Mouse (Mus musculus) kidney, embryonic 16.5 days (tissue): Measurements from ENCODE around the gene Ccdc32. TPM values are rescaled to one million over a fixed set of nuclear protein-coding genes. Genes with fewer than 3 reads are reported as not detected.
A peak's percentile ranks its signal among the peaks of the same experiment; 100 is the strongest.

Experiments
- ATAC-seq: fragments of 200-750 bp; cut with Nextera tagmentation; 2 replicates; pipeline ENCODE4 v1.8.0; 2017; ENCODE audit warnings: moderate TSS enrichment; ENCODE audit not compliant: low FRiP score, low TSS enrichment
- H3K27ac ChIP-seq: fragments of 300-500 bp; sonication (generic); 2 replicates; pipeline ENCODE4 v1.5.1; 2014; ENCODE audit warnings: low read length
- H3K27me3 ChIP-seq: fragments of 300-500 bp; sonication (generic); 2 replicates; pipeline ENCODE4 v1.6.1; 2014; ENCODE audit warnings: low read length, control low read depth, mixed read lengths; ENCODE audit not compliant: insufficient read depth
- H3K36me3 ChIP-seq: fragments of 300-500 bp; sonication (generic); 2 replicates; pipeline ENCODE4 v1.6.1; 2014; ENCODE audit warnings: low read length, control low read depth, mixed read lengths; ENCODE audit not compliant: insufficient read depth
- H3K4me1 ChIP-seq: fragments of 300-500 bp; sonication (generic); 2 replicates; pipeline ENCODE4 v1.6.1; 2014; ENCODE audit warnings: low read length, control low read depth, mixed read lengths; ENCODE audit not compliant: insufficient read depth
- H3K4me2 ChIP-seq: fragments of 300-500 bp; sonication (generic); replicated peaks from 2 replicates; pipeline ENCODE4 v1.6.1; 2014; ENCODE audit warnings: low read depth, low read length
- H3K4me3 ChIP-seq: fragments of 300-500 bp; sonication (generic); 2 replicates; pipeline ENCODE4 v1.5.1; 2014; ENCODE audit warnings: mild to moderate bottlenecking, low read length
- H3K9ac ChIP-seq: fragments of 300-500 bp; sonication (generic); replicated peaks from 2 replicates; pipeline ENCODE4 v1.6.1; 2014; ENCODE audit warnings: low read length
- H3K9me3 ChIP-seq: fragments of 300-500 bp; sonication (generic); 2 replicates; pipeline ENCODE4 v1.6.1; 2016; ENCODE audit warnings: low read length, control low read depth
- WGBS: fragments of 180-500 bp; shearing (Covaris S2); extraction: QIAGEN DNeasy Blood & Tissue Kit; methylation state at CpG from one replicate; pipeline ENCODE4 v1.1.7; 2014; 5-methylcytosine and 5-hydroxymethylcytosine counted together
- polyA plus RNA-seq: library from polyadenylated mRNA; unstranded; fragments of >200 nt; fragmentation: Nextera tagmentation; extraction: Ambion mirVana; gene quantifications from 2 replicates; pipeline ENCODE4 v1.2.1, GENCODE M21; 2015

The Ccdc32 gene
- 23.3 and 26.9 TPM in 2 replicates for polyA plus RNA-seq

DNA sequence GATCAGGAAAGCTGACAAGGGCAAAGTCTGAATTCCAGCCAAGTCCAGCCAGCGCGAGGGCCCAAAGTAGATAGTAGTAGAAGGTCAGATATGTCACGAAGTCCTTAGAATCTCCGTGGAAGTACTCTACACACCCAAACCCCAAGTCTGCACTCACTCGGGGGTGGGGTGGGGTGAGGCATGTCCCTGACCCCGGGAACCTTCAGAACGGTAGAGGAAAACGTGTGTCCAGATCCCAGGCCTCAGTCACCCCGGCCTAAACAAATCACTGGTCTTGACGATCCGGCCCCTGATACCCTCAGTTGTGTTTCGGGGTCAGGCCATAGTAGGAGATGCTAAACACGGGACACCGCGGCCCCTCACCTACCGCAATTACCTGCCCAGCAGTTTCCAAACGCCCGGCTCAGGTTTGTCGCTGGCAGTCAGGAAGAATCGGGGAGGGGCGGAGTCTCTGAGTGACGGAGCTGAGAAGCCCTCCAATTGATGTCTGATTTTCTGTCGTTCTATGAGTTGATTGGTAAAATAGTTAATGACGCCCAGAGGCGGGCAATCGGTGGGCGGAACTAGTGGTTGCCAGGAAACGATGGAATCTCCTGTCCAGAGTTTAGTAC lies at the start of gene Ccdc32:
TSS of gene Ccdc32 (minus strand) at position 453 of the 611 bp plus-strand sequence.
- H3K4me3 ChIP-seq: peak within 1 kb of the TSS; percentile 78
- no peak within 1 kb of the TSS for H3K27ac ChIP-seq
- H3K36me3 ChIP-seq: 0 out of 2 replicates have a peak, but pooled peaks cover 5% of the 10 kb centered on the region
- H3K4me1 ChIP-seq: peaks cover 12% of the 10 kb centered on the region
- no peaks in the 10 kb centered on the region for H3K9me3 ChIP-seq
- peak; percentile 95 for ATAC-seq
- H3K4me2 ChIP-seq: peak within 1 kb of the TSS; percentile 91
- H3K27me3 ChIP-seq: no peaks in the 10 kb centered on the region
- H3K9ac ChIP-seq: peak within 1 kb of the TSS; percentile 78
- 0% methylated on average over 28 of the region's 28 CpGs for WGBS

DNA sequence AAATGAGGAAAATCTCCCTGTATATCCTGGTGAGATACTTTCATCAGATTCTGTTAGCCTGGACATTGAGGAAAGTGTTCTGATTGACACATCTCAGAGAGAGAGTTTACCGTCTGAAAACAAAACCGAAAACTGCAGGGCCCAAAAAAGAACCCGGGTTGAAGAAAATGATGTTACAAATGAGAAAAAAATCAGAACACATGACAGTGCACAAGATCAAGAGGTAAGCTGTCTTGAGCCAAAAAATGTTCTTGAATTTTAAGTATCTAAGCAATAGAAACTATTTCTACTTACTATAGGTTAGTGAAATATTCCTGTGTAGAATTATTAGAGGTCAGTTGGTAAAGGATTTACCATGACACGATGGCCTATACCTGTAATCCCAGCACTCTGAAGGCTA lies 43.2 kb upstream of the Ccdc32 start:
- H3K27me3 ChIP-seq: no peaks in the 10 kb centered on the region
- H3K9me3 ChIP-seq: no peaks in the 10 kb centered on the region
- H3K4me1 ChIP-seq: no peaks in the 10 kb centered on the region
- 92% methylated on average over 4 of the region's 4 CpGs for WGBS
- H3K4me3 ChIP-seq: no peak overlapping the region
- no peak for ATAC-seq
- H3K27ac ChIP-seq: no peak overlapping the region
- no peak overlapping the region for H3K9ac ChIP-seq
- no peak overlapping the region for H3K4me2 ChIP-seq
- peaks cover 12% of the 10 kb centered on the region; the same call in 1 of the 2 replicates for H3K36me3 ChIP-seq

DNA sequence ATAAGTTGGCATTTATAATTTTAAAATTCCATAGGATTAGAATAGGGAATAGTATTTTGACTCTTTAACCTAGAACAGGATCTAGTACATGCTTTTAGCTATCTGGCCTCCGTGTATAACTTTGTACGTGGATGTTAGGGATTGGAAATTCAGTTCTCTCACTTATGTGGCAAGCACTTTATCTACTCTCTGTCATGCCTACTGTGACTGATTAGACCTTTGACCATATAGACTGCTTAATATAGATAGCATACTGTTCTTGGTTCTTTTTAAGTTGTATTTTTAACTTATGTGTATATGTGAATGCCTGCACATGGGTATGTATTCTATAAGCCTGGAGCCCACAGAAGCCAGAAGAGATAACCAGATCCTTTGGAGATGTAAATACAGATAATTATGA lies 30.9 kb upstream of the Ccdc32 start:
- Histone ChIP-seq H3K9ac (no peak overlapping the region), H3K4me2 (no peak overlapping the region), H3K4me1 (no peaks in the 10 kb centered on the region), H3K9me3 (no peaks in the 10 kb centered on the region), H3K27me3 (no peaks in the 10 kb centered on the region), H3K4me3 (no peak overlapping the region), H3K27ac (no peak overlapping the region), H3K36me3 (peaks cover 14% of the 10 kb centered on the region)
- no peak for ATAC-seq
- WGBS: 100% methylated on average over 2 of the region's 2 CpGs

DNA sequence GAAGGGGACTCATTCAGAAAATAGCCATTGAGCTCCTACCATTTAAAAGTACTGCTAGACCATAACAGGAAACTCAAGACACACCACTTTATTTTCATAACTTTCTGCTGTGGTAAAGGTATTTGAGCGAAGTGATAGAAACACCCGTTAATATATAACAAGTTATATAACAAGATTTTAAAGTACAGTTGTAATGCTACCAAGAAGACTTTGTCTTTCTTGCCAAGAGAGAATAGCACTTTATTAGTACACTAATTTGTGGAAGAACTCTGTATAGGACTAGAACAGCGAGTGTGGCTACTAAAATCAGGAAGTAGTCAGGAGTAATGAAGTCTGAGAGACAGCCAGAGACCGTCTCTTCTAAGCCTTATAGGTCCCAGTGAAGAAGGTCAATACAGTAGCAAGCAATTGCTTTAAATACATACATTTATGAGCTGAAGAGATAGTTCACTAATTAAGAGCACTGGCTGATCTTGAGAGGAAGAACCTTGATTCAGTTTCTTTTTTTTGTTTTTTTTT lies 21.0 kb upstream of the Ccdc32 start:
- H3K27me3 ChIP-seq: no peaks in the 10 kb centered on the region
- H3K27ac ChIP-seq: no peak overlapping the region
- no peaks in the 10 kb centered on the region for H3K9me3 ChIP-seq
- peaks cover 10% of the 10 kb centered on the region for H3K4me1 ChIP-seq
- WGBS: 86% methylated on average over 4 of the region's 4 CpGs
- no peak for ATAC-seq
- H3K4me3 ChIP-seq: no peak overlapping the region
- no peaks in the 10 kb centered on the region for H3K36me3 ChIP-seq
- H3K9ac ChIP-seq: no peak overlapping the region
- H3K4me2 ChIP-seq: no peak overlapping the region

DNA sequence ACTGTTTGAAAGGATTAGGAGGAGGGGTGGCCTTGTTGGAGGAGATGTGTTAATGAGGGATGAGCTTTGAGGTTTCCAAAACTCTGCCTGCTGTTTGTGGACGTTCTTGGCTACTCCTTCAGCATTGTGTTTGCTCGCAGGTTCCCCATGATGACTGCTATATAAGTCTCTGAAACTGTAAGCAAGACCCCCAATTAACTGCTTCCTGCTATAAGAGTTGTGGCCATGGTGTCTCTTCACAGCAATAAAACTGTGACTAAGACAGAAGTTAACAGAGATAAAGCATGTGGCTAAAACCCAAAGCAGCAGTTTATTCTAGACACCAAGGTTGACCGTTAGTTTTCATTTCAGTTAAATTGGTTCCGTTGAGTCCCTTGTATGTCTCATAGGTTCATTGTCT lies 18.7 kb upstream of the Ccdc32 start:
- peaks cover 10% of the 10 kb centered on the region for H3K4me1 ChIP-seq
- H3K27ac ChIP-seq: no peak overlapping the region; the same call in 1 of the 2 replicates
- no peak for ATAC-seq

DNA sequence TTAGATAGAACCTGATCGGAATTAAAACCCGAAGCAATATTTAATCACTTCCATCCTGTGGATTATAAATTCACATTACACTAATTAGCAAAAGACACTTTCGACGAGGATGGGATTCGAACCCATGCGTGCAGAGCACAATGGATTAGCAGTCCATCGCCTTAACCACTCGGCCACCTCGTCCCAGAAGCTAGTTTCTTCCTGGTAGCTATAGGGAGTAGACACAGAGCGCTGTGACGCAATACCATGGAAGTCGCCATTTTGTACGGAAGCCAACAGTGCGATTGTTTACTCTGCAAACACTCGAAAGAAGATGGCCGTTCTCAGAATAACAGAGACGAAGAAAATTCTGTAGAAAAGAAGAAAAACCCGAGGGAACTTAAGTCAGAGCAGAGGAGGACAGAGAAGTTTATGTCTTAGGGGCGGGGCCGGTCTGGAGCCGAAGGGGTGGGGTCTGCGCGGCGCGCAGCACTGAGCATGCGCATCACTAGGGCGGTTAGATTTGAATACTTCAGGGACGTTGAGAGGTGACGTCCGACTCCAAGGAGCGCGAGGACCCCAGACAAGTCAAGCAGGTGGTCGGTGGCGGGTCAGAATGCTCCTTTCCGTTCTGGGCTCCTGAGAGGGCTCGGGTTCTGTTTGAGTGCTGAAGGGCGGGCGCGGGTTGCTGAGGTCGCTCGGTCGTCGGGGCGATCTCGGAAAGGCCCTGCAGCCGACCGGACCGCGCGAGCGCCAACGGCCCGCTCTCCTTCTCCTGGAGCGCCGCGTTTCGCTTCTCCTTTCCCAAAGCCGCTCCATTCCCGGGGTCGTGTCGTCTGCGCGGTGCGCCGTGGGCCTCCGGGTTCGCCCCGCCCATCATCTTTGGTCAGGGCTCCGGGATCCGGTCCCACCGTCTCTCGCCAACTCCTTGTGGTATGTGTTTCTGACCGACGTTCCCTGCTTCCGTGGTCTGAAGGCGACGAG lies 17.7 kb upstream of the Ccdc32 start, which contains the start of gene Knl1:
TSS of gene Knl1 (plus strand) at position 471 of the 963 bp plus-strand sequence.
- no peaks in the 10 kb centered on the region for H3K36me3 ChIP-seq
- no peaks in the 10 kb centered on the region for H3K9me3 ChIP-seq
- peak within 1 kb of the TSS; percentile 94 for H3K27ac ChIP-seq
- WGBS: under 1% methylated on average over 70 of the region's 77 CpGs
- peak within 1 kb of the TSS; percentile 91 for H3K4me3 ChIP-seq
- H3K9ac ChIP-seq: peak within 1 kb of the TSS; percentile 84
- ATAC-seq: peak; percentile 97
- H3K27me3 ChIP-seq: no peaks in the 10 kb centered on the region
- peaks cover 10% of the 10 kb centered on the region for H3K4me1 ChIP-seq
- H3K4me2 ChIP-seq: peak within 1 kb of the TSS; percentile 63

More for the DNA sequence above, 18.7 kb upstream of the Ccdc32 start:
- no peaks in the 10 kb centered on the region for H3K36me3 ChIP-seq
- no peaks in the 10 kb centered on the region for H3K27me3 ChIP-seq
- peak overlapping the region; percentile 91 for H3K4me3 ChIP-seq
- H3K4me2 ChIP-seq: peak overlapping the region; percentile 63
- peak overlapping the region; percentile 84 for H3K9ac ChIP-seq
- 11% methylated on average over 4 of the region's 4 CpGs for WGBS
- no peaks in the 10 kb centered on the region for H3K9me3 ChIP-seq

DNA sequence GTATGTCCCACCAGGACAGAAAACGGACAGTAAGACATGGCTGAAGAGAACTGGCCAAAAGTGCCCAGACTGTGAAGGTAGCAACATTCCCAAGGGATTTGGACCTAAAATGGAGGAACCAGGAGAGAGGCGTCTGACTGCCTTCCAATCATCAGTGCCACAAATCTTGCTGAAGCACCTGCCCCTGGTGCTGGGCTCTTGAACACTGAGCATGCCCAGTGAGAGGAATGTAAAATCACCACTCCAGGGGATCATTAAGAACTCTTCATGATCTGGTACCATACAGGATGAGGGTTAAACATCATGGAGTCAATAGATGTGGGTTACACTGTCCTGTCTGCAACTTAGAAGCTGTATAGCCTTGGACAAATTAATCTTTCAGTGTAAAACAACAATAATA lies 16.0 kb upstream of the Ccdc32 start:
- Histone ChIP-seq H3K4me3 (no peak overlapping the region), H3K27ac (no peak overlapping the region), H3K4me1 (peaks cover 10% of the 10 kb centered on the region), H3K9me3 (no peaks in the 10 kb centered on the region), H3K9ac (no peak overlapping the region), H3K36me3 (no peaks in the 10 kb centered on the region), H3K27me3 (no peaks in the 10 kb centered on the region), H3K4me2 (no peak overlapping the region)
- no peak for ATAC-seq
- WGBS: 62% methylated on average over 2 of the region's 2 CpGs

DNA sequence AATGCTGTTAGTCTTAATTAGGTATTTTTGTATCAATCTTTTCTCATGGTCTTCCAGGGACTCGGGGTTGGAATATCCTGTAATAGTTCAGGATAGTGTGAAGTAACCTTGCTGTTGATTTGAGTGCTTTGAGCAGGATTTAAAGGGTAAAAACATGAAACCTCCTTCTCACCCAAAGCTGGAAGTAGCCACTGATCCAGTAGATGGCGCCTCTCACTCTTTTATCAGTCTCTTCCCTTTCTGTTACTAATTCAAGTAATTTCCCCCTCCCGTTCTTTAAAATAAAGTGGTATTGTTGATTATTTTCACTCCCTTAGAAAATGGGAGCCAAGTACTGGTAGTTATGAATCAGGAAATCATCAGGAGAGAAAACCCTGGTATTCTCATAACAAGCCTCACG lies 11.7 kb upstream of the Ccdc32 start:
- no peak for ATAC-seq
- no peak overlapping the region for H3K27ac ChIP-seq
- no peaks in the 10 kb centered on the region for H3K9me3 ChIP-seq
- peaks cover 21% of the 10 kb centered on the region for H3K36me3 ChIP-seq
- H3K4me2 ChIP-seq: no peak overlapping the region
- peaks cover 5% of the 10 kb centered on the region for H3K4me1 ChIP-seq
- H3K4me3 ChIP-seq: no peak overlapping the region
- H3K27me3 ChIP-seq: no peaks in the 10 kb centered on the region
- WGBS: 47% methylated on average over 4 of the region's 4 CpGs
- H3K9ac ChIP-seq: no peak overlapping the region

DNA sequence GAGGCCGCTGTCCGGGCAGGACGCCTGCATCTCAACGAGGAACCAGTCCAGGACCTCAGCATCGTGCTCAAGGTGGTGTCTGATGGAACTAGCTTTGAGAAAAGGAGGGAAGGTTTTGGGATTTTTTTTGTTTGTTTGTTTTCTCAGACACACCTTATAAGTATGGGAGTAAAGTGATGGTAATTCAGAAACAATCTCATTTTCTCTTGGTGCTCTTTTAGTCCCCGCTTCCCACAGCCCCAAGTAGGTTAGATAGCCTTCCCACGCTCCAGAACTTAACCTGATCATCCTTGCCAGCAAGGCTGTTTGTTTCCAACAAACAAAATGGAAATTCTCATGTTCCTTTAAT lies 6.2 kb upstream of the Ccdc32 start:
- ATAC-seq: no peak
- H3K36me3 ChIP-seq: peaks cover 21% of the 10 kb centered on the region
- 7% methylated on average over 7 of the region's 7 CpGs for WGBS
- peak overlapping the region; percentile 69 for H3K27ac ChIP-seq
- peaks cover 15% of the 10 kb centered on the region for H3K4me1 ChIP-seq
- peak overlapping the region; percentile 72 for H3K9ac ChIP-seq
- H3K4me2 ChIP-seq: peak overlapping the region; percentile 70
- peak overlapping the region; percentile 74 for H3K4me3 ChIP-seq
- no peaks in the 10 kb centered on the region for H3K9me3 ChIP-seq
- H3K27me3 ChIP-seq: no peaks in the 10 kb centered on the region
